1 mouse cellular context compared by ENCODE assay signal in the genomic region with DNA sequence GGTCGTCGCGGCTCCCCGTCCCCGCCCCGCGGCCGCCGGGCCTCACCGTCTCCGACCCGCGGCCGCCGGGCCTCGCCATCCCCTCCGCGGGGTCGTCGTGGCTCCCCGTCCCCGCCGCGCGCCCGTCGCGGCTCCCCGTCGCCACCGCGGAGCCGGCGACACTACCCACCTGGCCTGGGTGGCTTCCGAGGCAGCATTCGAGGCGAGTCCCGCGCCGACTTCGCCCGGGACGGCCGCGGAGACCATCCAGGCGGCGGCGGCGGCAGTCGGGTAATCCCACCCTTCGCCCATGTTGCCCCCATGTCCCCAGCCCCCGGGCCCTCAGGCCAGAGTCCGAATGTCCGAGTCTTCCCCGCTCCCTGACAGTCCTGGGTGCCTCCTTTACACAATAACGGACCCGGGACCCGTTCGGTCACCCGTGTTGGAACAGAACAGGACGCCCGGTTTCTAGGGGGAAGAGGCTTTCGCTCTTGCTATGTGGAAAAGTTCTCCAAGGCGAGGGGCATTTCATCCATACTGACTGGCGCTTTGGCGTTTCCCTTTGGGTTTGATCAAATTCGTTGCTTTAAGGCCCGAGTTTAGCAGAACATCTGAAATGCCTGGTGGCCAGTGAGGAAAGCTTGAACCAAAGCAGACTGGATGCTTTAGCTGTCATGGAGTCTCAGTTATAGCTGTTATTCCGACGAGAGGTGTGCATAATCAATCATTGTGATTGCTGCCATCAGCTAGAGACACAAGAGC.
TF ChIP-seq lines count a peak whose summit lies in the region.

No protein-coding gene starts in this region.

TF ChIP-seq in MEL, 35 proteins besides CTCF, POLR2A, EP300 and RAD21:
- TF ChIP-seq KAT2A (conservative IDR thresholded peaks at IDR 0.05; ENCODE audit: low read depth, low read length) (no peak), MYC (IDR thresholded peaks at IDR 0.05; ENCODE audit: low read depth, low read length) (no peak), CHD2 (IDR thresholded peaks at IDR 0.05; ENCODE audit: low read length) (no peak), GABPA (IDR thresholded peaks at IDR 0.05; ENCODE audit: low read depth, low read length) (no peak), SMC3 (IDR thresholded peaks at IDR 0.05; ENCODE audit: low read depth, low read length) (no peak), MXI1 (IDR thresholded peaks at IDR 0.05; ENCODE audit: low read depth, low read length) (no peak; the same call in 1 of the 2 replicates), ZNF384 (IDR thresholded peaks at IDR 0.05; ENCODE audit: low read depth, low read length) (no peak), BHLHE40 (IDR thresholded peaks at IDR 0.05; ENCODE audit: borderline replicate concordance, low read depth, low read length) (no peak), ZC3H11A (IDR thresholded peaks at IDR 0.05; ENCODE audit: low read depth, low read length) (no peak), ZMIZ1 (IDR thresholded peaks at IDR 0.05; ENCODE audit: low read depth, low read length) (no peak), MAFK (IDR thresholded peaks at IDR 0.05; ENCODE audit: borderline replicate concordance, low read depth, low read length) (no peak), TBP (IDR thresholded peaks at IDR 0.05; ENCODE audit: low read depth, low read length) (no peak), USF2 (IDR thresholded peaks at IDR 0.05; ENCODE audit: borderline replicate concordance in 1 of 2, insufficient read depth in 1 of 2, low read depth in 1 of 2, low read length in 2 of 2) (no peak), ETS1 (IDR thresholded peaks at IDR 0.05; ENCODE audit: low read depth, low read length) (no peak), GATA1 (IDR thresholded peaks at IDR 0.05; ENCODE audit: low read depth, low read length) (no peak)
